Mouse (Mus musculus) yolk sac, embryonic 10.5 days (tissue): ENCODE measurements around the gene Gsg1l.

ENCODE experiments used
- DNase-seq: peaks from one replicate; pipeline ENCODE4 v3.0.0-alpha.2; 2017; ENCODE audit warnings: low spot score

Gene Gsg1l

DNA sequence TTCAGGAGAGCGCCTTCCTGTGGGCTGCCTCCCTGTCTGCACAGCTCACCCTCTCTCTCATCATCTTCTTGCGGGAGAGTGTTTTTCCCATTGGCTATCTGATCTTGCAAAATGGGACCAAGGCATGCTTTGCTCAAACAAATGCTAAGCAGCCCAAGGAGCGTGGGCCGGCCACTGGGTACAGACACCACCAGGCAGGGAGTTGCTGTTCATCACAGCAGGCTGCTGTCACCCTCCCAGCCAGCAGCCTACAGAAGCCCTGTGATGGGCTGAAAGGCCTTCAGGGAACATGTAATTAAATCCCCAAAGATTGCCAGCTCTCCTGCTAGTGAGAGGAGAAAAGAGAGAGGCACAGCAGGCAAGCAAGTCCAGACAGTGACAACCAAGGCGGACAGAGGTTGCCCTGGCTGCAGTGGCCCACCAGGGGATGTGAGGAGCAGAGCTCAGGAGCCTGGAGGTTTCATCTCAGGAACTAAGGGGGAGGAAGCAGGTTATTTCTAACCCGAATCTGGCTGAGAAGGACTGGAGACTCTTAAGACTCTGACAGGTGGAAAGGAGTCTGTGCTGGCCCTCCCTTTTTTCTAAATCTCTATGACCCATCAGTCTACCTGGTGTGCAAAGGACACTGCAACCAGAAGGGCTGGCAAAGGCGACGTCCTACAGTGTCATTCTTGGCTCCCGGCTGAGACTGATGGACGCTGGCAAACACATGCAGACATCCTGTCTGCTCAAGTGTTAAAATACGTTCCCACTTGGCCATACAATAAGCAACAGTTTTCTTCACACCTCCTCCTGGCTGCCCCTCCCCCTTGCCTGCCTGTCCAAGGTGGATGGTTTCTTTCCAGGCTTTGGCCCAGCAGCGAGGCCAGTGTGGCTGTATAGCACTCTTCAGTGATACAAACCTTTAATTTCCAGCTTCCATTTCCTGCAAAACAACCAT, 98.0 kb downstream of the Gsg1l start:
- no peak for DNase-seq

DNA sequence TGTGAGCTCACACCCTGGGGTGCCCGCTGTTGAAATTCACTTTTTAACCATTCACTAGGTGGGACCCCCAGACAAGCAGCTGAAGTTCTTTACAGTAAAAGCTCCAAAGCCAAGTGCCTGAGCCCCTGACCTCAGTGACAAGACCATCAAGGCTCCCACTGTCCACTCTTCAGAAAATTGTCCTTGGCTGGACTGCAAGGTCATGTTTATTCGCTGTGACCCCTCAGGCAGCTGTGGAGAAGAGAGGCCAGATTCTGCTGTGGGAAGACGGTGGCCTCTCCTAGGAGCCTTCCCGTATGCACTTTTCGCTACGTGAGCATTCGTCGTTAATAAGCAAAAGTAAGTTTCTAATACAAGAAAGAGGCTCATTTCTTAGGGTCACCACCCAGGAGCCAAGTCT, 102.6 kb downstream of the Gsg1l start:
- no peak for DNase-seq

GRCm38 (mm10) chr7:125976695-125977094, 105.5 kb downstream of the Gsg1l start:
- no peak for DNase-seq

- no peak for DNase-seq
Measured at GRCm38 (mm10) chr7:125975414-125975813, 106.8 kb downstream of the Gsg1l start.

GRCm38 (mm10) chr7:125973874-125974273, 108.3 kb downstream of the Gsg1l start:
- DNase-seq, result no peak

DNA sequence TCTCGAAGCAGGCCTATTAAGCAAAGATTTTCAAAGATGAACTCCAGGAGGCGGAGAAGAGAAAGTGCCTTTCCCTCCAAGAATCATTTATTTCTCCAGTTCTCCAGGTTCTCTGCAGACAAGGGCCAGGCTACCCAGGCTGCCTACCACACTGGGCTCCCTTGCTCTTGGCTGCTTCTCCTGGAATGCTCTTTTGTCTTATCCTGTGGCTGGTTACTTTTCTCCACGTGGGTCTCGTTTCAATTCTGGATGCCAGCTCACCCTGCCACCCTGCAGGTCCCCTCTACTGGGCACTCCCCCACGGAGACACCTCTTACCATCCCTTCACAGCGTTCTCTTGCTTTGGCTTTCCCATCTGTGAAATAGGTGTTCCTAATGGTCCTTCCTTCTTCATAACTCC, 109.4 kb downstream of the Gsg1l start:
- DNase-seq, result no peak

DNA sequence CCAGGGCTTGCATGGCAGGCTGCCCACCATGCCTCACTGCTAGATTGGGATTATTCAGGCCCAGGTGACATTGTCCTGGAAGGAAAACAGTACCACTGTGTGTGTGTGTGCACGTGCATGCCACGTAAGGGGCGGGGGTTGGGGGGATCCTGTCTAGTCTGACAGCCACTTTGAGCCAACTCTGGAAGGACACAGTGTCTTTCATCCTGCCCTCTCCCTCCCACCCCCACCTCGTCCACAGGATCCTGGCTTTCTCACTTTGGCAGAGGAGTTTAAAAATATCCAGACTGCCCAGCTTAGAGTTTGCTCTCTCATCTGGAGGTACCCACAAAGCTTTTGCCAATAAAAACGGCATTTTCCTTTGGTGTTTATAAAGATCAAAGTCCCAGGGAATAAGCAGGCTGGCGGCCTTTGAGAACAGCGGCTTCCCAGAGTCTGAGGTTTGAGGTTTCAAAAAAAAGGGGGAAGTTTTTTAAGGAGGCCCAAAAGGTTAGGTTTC, 110.0 kb downstream of the Gsg1l start:
- DNase-seq, result no peak

DNA sequence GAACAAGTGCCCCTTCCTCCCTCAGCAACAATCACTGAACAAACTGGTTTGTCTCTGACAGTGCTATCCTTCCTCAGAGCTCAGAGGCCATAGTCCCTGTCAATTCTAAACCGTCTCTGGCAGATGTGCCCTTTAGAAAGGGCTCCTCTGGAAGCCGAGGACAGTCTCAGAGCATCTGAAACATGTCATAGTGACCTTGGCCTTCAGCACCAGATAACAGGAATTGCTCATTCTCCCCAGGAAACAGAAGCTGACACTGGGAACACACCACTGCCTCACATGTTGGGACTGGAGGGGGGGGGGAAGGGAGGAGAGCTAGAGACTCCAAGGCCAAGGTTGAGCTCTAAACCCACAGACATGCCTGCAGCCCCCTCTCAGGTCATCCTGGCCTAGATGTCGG, 113.1 kb downstream of the Gsg1l start:
- DNase-seq, result no peak

DNA sequence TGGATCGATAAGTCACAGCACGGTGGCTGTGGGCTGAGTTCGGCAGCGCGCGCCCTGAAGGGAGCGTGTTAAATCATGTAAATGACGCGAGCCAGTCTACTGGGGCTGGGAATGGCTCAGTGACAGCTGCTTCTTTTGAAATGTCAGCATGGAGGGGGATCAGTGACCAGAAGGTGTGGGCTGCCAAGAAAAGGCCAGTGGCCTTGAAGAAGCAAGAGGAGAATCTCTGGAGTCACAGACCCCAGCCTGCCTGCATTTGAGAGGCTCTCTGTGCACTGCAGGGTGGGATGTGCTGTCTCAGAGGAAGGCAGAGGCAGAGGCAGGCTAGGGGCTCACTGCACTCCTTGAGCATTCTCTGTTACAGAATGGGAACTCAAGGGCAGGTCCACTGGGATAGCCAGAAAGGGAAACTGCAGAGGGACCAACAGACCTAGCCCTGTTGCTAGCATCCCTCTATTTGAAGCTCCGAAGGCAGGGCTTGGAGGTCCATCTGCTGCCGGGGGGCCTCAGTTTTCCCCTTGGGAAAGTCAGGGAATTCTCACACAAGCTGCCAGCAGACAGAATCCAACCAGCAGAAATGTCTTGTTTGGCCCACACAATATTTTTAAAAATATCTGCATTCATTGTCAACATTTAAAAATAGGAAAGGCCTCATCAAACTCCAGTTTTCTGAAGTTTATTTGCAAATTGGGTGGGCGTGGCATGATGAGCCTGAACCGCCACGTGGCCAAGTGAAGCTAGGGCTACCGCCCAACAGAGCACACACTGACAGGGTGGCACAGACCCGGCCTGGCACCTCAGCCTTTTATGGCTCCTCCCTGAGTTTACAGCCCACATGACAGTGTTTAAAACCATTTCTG, 115.6 kb downstream of the Gsg1l start:
- DNase-seq, result no peak

DNA sequence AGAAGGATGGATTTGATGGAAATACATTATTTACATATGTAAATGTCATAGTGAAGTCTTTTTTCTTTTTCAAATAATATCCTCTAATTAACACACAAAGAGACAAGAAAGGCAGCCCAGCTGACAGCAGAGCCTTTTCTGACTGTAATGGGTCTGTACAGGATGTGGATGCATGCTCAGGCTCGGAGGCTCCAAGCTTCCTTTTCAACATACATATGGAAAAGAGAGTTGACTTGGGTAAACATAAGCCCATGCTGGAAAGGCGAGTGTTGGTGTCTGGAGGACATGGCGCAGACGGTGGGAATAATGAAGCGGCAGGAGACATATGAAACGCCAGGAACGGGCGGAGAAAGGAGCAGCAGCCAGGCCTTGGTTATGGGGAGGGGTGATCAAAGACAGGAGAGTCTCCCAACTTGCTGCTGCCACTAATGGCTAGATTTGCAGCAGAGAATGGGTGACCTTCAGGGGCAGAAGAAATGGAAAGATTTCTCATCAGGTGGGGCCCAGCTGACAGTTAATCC, 118.1 kb downstream of the Gsg1l start:
- no peak for DNase-seq

- no peak for DNase-seq
Measured at GRCm38 (mm10) chr7:125959294-125960048, 122.7 kb downstream of the Gsg1l start.

- no peak for DNase-seq
Measured at GRCm38 (mm10) chr7:125958856-125959255, 123.4 kb downstream of the Gsg1l start.

DNA sequence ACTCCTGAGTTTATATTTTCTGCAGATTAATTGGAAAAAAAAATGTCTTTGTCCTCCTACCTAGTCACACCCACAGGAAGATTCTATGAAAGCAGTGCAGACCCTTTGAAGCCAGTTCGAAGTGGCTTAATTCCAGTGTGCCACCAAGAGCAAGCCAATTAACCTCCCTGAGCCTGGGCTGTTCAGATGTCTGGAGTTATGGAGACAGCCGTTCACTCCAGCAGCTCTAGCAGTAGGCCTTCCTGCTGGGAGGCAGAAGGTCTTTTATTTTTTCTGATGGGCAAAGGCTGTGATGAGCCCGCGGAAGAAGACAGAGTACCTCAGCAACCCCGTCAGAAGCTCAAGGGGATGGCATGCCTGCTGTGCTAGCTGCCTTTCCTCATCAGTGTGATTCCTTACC, 127.2 kb downstream of the Gsg1l start:
- DNase-seq, result no peak

- DNase-seq, result no peak
Measured at GRCm38 (mm10) chr7:125954356-125954878, 127.8 kb downstream of the Gsg1l start.

GRCm38 (mm10) chr7:125953844-125954243, 128.4 kb downstream of the Gsg1l start:
- DNase-seq, result no peak

GRCm38 (mm10) chr7:125951911-125952310, 130.3 kb downstream of the Gsg1l start:
- DNase-seq, result no peak

DNA sequence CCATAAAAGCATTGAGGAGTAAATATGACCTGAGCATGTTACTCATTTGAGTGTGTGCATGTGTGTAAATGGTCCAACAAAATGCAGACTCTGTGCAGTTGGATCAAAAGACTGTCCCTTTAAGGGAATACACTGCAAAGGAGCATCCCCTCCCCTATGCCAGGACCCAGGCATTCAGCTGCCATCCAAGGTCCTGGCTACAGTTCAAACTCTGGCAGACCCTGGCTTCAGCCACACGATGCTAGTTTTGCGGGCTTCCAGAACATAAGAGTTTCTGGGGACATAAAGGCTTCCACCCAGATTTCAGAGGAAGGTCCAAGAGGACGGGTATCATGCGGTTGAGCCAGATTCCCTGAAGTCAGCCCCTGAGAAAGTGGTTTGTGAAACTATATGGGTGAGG, 133.2 kb downstream of the Gsg1l start:
- no peak for DNase-seq

DNA sequence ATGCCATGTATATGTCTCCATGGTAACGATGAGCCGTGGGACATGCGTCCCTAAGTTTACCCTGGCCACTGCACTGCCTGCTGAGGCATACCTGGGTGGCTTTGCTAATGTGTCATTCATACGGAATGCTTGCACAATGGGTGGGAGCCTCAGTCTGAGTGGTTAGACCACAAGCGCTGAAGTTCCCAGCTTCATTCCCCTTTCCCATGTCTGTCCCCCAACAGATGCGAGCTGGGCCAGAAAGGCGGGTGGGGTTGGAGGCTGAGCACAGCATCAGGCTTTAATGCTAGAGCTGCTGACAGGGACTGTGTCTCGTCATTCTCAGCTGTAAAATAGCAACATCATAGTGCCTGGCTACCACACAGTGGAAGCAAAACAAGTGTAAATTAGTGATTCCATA, 136.3 kb downstream of the Gsg1l start:
- no peak for DNase-seq

DNA sequence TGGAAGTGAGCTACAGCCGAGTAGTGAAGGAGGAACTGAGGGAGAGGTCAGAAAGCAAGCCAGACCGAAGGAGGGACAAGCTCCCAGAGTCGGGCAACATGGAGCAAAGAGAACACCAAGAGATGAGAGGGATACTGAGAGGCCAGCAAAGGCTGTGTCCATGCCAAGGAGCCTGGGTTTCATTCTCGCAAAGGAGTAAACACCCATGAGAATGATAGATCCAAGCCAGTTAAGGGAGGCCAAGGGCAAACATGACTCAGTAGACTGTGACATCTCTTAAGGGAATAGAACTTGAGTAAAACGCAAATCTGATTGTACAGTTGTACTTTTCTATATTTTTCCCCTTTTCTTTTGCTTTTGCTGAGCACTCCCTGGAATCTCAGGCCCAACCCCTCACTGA, 137.6 kb downstream of the Gsg1l start:
- no peak for DNase-seq

GRCm38 (mm10) chr7:125943511-125943910, 138.7 kb downstream of the Gsg1l start:
- no peak for DNase-seq

DNA sequence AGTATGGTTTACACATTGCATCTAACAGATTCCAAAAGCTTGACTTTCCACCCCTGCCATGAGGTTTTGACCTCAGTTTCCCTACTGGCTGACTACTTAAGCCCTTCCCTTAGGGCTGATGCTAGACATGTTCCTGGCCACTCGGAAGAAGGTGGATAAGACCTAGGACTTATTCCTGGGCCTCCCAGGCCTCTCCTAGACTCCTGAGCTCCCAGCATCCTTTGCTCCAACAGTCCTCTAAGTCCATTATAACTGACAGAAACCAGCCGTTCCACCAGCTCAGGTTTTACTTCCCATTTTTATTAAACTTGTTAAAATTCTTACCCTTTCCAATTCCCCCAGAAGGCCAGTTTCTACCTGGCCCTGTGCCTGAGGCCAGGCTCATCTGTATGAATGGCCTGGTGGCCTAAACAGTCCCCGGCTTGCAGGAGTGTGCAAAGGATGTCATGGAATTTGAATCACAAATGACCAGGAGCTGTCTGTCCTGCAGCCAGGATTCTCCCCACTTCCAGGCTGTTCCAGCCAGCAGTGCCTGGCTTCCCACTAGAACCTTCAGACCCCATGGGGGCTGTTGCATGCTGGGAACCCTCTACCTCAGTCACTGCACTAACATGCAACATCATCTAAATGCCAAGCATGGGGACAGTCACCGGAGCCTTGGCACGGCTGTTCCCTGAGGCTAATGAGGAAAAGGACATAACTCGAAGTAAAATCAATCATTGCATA, 139.7 kb downstream of the Gsg1l start:
- no peak for DNase-seq
